Mouse (Mus musculus) central nervous system, embryonic 14 days (tissue): ENCODE results near the gene Lig3. TPM values are rescaled to one million over a fixed set of nuclear protein-coding genes. Genes with fewer than 3 reads are reported as not detected.

ENCODE experiments used
- polyA plus RNA-seq: library from polyadenylated mRNA; depleted of rRNA; stranded (reverse); fragments of >200 nt; gene quantifications from 2 replicates; pipeline ENCODE4 v1.2.3, GENCODE M21; 2012; rRNA removed

Gene Lig3
- 40.8 and 42.4 TPM in 2 replicates for polyA plus RNA-seq

GRCm38 (mm10) chr11:82780983-82781903 lies at the start of gene Lig3:
Gene Lig3 (plus strand): TSS chr11:82781108.

GRCm38 (mm10) chr11:82763742-82764437 lies 17.0 kb upstream of the Lig3 start, which contains the start of the genes Cct6b and Zfp830:
Gene Cct6b (minus strand): TSS chr11:82764321.
Gene Zfp830 (plus strand): TSS chr11:82764345.

Other genes with a start within 250 kb of the Lig3 start
- gene Cct6b, start 16.8 kb upstream of the Lig3 start, polyA plus RNA-seq = 0.26 and 0.28 TPM in 2 replicates
- gene Zfp830, start 16.8 kb upstream of the Lig3 start, polyA plus RNA-seq = 18.4 and 19.3 TPM in 2 replicates
- gene Rffl, start 90.1 kb downstream of the Lig3 start, polyA plus RNA-seq = 5.4 and 6.8 TPM in 2 replicates
- gene Rad51d, start 109.5 kb downstream of the Lig3 start, polyA plus RNA-seq = 9.7 and 11.6 TPM in 2 replicates
- gene Fndc8, start 111.0 kb downstream of the Lig3 start, polyA plus RNA-seq = 0.02 TPM in 1 of 2 replicates, not detected in the other
- gene Nle1, start 127.3 kb downstream of the Lig3 start, polyA plus RNA-seq = 72.8 and 74.0 TPM in 2 replicates
- gene Unc45b, start 129.4 kb downstream of the Lig3 start, polyA plus RNA-seq = 1.1 and 5.9 TPM in 2 replicates
- 1.9 and 2.2 TPM in 2 replicates for gene Slfn5, start 170.2 kb downstream of the Lig3 start, polyA plus RNA-seq
- 3.3 and 3.7 TPM in 2 replicates for gene Slfn9, start 210.7 kb downstream of the Lig3 start, polyA plus RNA-seq
- gene Slfn8, start 239.7 kb downstream of the Lig3 start, polyA plus RNA-seq = 0.43 and 0.66 TPM in 2 replicates